Comparison of ENCODE assay signal across 21 mouse cellular contexts in the genomic region with DNA sequence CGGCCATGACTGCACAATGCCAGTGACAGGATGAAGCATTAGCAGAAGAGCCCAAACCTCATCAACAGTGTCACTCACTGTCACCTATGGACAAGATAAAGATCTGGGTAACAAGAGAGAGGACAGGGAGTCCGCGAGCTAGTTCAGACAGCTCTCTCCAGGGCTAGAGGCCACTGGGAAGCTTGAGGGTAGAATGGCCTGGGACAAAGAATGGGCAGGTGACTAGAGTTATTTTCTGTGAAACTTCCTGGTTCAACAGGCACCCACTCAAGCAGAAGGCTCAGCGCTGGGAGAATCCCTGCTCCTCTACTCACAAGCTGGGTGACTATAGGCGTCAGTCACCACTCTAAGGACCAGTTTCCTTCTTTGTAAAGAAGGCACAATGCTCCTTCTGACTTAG. TPM values are rescaled to one million over a fixed set of nuclear protein-coding genes. Genes with fewer than 3 reads are reported as not detected.
DNase-seq lines count a peak whose midpoint lies in the region; ATAC-seq and TF ChIP-seq lines count a peak whose summit lies in the region.
"Had no signal": no experiment of that assay in that cellular context is flagged by ENCODE, and none has a peak within 500 bp of the region (broad histone marks: within the 10 kb centered on the region; RNA-seq: fewer than 3 reads in every experiment).

No protein-coding gene starts in this region.

- 74% methylated on average over 5 of the region's 5 CpGs for WGBS in kidney, embryonic 15.5 days
- 83% methylated on average over 5 of the region's 5 CpGs for WGBS in kidney, adult 2 months
- WGBS in embryonic facial prominence, embryonic 15.5 days, result 85% methylated on average over 5 of the region's 5 CpGs
- WGBS in stomach, postnatal 0 days, result 72% methylated on average over 5 of the region's 5 CpGs

- TF ChIP-seq EP300 in CH12.LX (IDR thresholded peaks at IDR 0.05; ENCODE audit: low read length), result no peak
- no peak for TF ChIP-seq EP300 in stomach, postnatal 0 days (optimal IDR thresholded peaks at IDR 0.05)

- no peak overlapping the region for H3K4me3 ChIP-seq in kidney, embryonic 15.5 days (replicated peaks)
- H3K4me3 ChIP-seq in kidney, adult 2 months (ENCODE audit: insufficient read depth, low read depth, low read length), result no peak overlapping the region
- no peak overlapping the region for H3K4me3 ChIP-seq in CH12.LX (replicated peaks in 1 of 3; ENCODE audit: low read depth in 2 of 3, low read length in 2 of 3, poor library complexity in 1 of 3)
- no peak overlapping the region for H3K4me3 ChIP-seq in embryonic facial prominence, embryonic 15.5 days (replicated peaks)
- no peak overlapping the region for H3K4me3 ChIP-seq in stomach, postnatal 0 days (ENCODE audit: low read depth, low read length)
- H3K4me3 ChIP-seq: embryonic facial prominence, embryonic 13.5 days; erythroblast, embryonic 14.5 days; heart, adult 2 months; heart, embryonic 15.5 days; hindbrain, embryonic 13.5 days had no signal

- H3K27me3 ChIP-seq in kidney, embryonic 15.5 days, result no peaks in the 10 kb centered on the region
- no peaks in the 10 kb centered on the region for H3K27me3 ChIP-seq in kidney, adult 2 months (replicated peaks; ENCODE audit: control insufficient read depth, insufficient read depth, low read length)
- H3K27me3 ChIP-seq in CH12.LX (replicated peaks), result no peaks in the 10 kb centered on the region
- H3K27me3 ChIP-seq in embryonic facial prominence, embryonic 15.5 days, result no peaks in the 10 kb centered on the region
- H3K27me3 ChIP-seq in stomach, postnatal 0 days (ENCODE audit: control insufficient read depth, insufficient read depth, low read length), result no peaks in the 10 kb centered on the region
- H3K27me3 ChIP-seq: embryonic facial prominence, embryonic 13.5 days; heart, embryonic 15.5 days had no signal

- no peaks in the 10 kb centered on the region for H3K79me2 ChIP-seq in CH12.LX (replicated peaks; ENCODE audit: control insufficient read depth, extremely low read depth, insufficient read depth, poor library complexity, severe bottlenecking)

- no peak overlapping the region for H3K4me2 ChIP-seq in kidney, embryonic 15.5 days
- H3K4me2 ChIP-seq in CH12.LX (ENCODE audit: insufficient read depth, low read depth, poor library complexity, severe bottlenecking), result 0 out of 2 replicates have a peak overlapping the region, but pooled peaks have one; percentile 22
- no peak overlapping the region for H3K4me2 ChIP-seq in embryonic facial prominence, embryonic 15.5 days (replicated peaks)
- H3K4me2 ChIP-seq in stomach, postnatal 0 days (replicated peaks; ENCODE audit: low read depth), result no peak overlapping the region
- H3K4me2 ChIP-seq: embryonic facial prominence, embryonic 13.5 days; heart, embryonic 11.5 days; heart, embryonic 15.5 days; hindbrain, embryonic 13.5 days had no signal

- dilution Hi-C loops in CH12.LX (cut with MboI; ENCODE audit: extremely low pct_ligation_motif_present, extremely low pct_unique_long_range_greater_than_20kb, low sequenced_read_pairs), result no loop called here

- H3K4me1 ChIP-seq in kidney, embryonic 15.5 days, result peaks cover 19% of the 10 kb centered on the region
- no peaks in the 10 kb centered on the region for H3K4me1 ChIP-seq in kidney, adult 2 months (ENCODE audit: control insufficient read depth, insufficient read depth, low read length)
- H3K4me1 ChIP-seq in CH12.LX (ENCODE audit: control insufficient read depth in 1 of 2, insufficient read depth in 2 of 2), result peaks cover 5 to 15% of the 10 kb centered on the region in 2 experiments; a peak in 3 of 4 replicates
- peaks cover 11% of the 10 kb centered on the region for H3K4me1 ChIP-seq in embryonic facial prominence, embryonic 15.5 days
- no peaks in the 10 kb centered on the region for H3K4me1 ChIP-seq in stomach, postnatal 0 days (replicated peaks; ENCODE audit: control insufficient read depth, insufficient read depth)
- H3K4me1 ChIP-seq: heart, embryonic 15.5 days had no signal

- H3K36me3 ChIP-seq in kidney, embryonic 15.5 days, result no peaks in the 10 kb centered on the region
- H3K36me3 ChIP-seq in kidney, adult 2 months (ENCODE audit: control insufficient read depth, insufficient read depth, low read length), result no peaks in the 10 kb centered on the region
- no peaks in the 10 kb centered on the region for H3K36me3 ChIP-seq in CH12.LX (replicated peaks in 1 of 2; ENCODE audit: control insufficient read depth in 1 of 2, insufficient read depth in 1 of 2, low read length in 1 of 2)
- H3K36me3 ChIP-seq in embryonic facial prominence, embryonic 15.5 days, result no peaks in the 10 kb centered on the region
- H3K36me3 ChIP-seq in stomach, postnatal 0 days (ENCODE audit: control insufficient read depth, insufficient read depth, low read length), result no peaks in the 10 kb centered on the region
- H3K36me3 ChIP-seq: G1E; heart, embryonic 15.5 days; hindbrain, embryonic 13.5 days had no signal

- TF ChIP-seq CTCF in kidney, adult 2 months (conservative IDR thresholded peaks at IDR 0.05; ENCODE audit: insufficient read depth, insufficient read length, low read depth, low read length), result no peak
- TF ChIP-seq CTCF in CH12.LX (conservative IDR thresholded peaks at IDR 0.05 in 1 of 2, IDR thresholded peaks at IDR 0.05 in 1 of 2; ENCODE audit: low read depth in 2 of 2, low read length in 2 of 2), result no peak
- TF ChIP-seq CTCF in stomach, postnatal 0 days (IDR thresholded peaks at IDR 0.05; ENCODE audit: low read depth), result no peak

- 0 out of 2 replicates have a peak, but pooled peaks have one; percentile 22 for ATAC-seq in kidney, embryonic 15.5 days (replicated peaks; ENCODE audit: low FRiP score)
- ATAC-seq in embryonic facial prominence, embryonic 15.5 days (ENCODE audit: insufficient number of reproducible peaks, low FRiP score, low TSS enrichment, low read depth), result no peak
- peak; percentile 38; the same call in 1 of the 2 replicates for ATAC-seq in stomach, postnatal 0 days (ENCODE audit: low FRiP score, low TSS enrichment)
- ATAC-seq: forebrain, embryonic 16.5 days had no signal

- no peak for DNase-seq in kidney, adult 2 months
- no peak for DNase-seq in CH12.LX (ENCODE audit: extremely low read depth)
- no peak for DNase-seq in stomach, postnatal 0 days (ENCODE audit: low spot score)
- no peak for DNase-seq in urinary bladder, postnatal 4 days (ENCODE audit: low spot score in 2 of 2)
- DNase-seq: adrenal gland, postnatal 10 days; cerebellum, adult 11-12 months; cerebellum, adult 9-10 months; cerebellum, postnatal 25 days; gastrocnemius, postnatal 14 days; heart, adult 2 months; heart, postnatal 14 days had no signal

- H3K27ac ChIP-seq in kidney, embryonic 15.5 days, result peak overlapping the region; percentile 25; the same call in 1 of the 2 replicates
- no peak overlapping the region for H3K27ac ChIP-seq in kidney, adult 2 months (ENCODE audit: insufficient read depth, low read depth, low read length)
- H3K27ac ChIP-seq in CH12.LX (ENCODE audit: insufficient read depth, low read depth), result no peak overlapping the region
- H3K27ac ChIP-seq in embryonic facial prominence, embryonic 15.5 days (replicated peaks), result peak overlapping the region; percentile 23; the same call in 1 of the 2 replicates
- H3K27ac ChIP-seq in stomach, postnatal 0 days (replicated peaks), result no peak overlapping the region
- H3K27ac ChIP-seq: embryonic facial prominence, embryonic 13.5 days; heart, adult 2 months; heart, embryonic 15.5 days; hindbrain, embryonic 13.5 days had no signal

- no peak for TF ChIP-seq POLR2A in kidney, adult 2 months (IDR thresholded peaks at IDR 0.05; ENCODE audit: low read depth, low read length)
- no peak for TF ChIP-seq POLR2A in CH12.LX (IDR thresholded peaks at IDR 0.05; ENCODE audit: low read depth, low read length)

- no peak for TF ChIP-seq RAD21 in CH12.LX (IDR thresholded peaks at IDR 0.05; ENCODE audit: low read depth, low read length)

- in situ Hi-C loops in CH12.LX (cut with MboI; ENCODE audit: low pct_ligation_motif_present, low pct_unique_long_range_greater_than_20kb, low sequenced_read_pairs), result no loop called here

- no peaks in the 10 kb centered on the region for H3K9me3 ChIP-seq in kidney, embryonic 15.5 days (replicated peaks)
- H3K9me3 ChIP-seq in CH12.LX (replicated peaks; ENCODE audit: low read length), result no peaks in the 10 kb centered on the region
- no peaks in the 10 kb centered on the region for H3K9me3 ChIP-seq in embryonic facial prominence, embryonic 15.5 days (replicated peaks)
- no peaks in the 10 kb centered on the region for H3K9me3 ChIP-seq in stomach, postnatal 0 days (ENCODE audit: control insufficient read depth, low read length)
- H3K9me3 ChIP-seq: embryonic facial prominence, embryonic 13.5 days; G1E; heart, embryonic 15.5 days; hindbrain, embryonic 13.5 days had no signal

- no peak overlapping the region for H3K9ac ChIP-seq in kidney, embryonic 15.5 days
- H3K9ac ChIP-seq in CH12.LX (ENCODE audit: insufficient read depth, low read depth), result no peak overlapping the region; the same call in 1 of the 2 replicates
- no peak overlapping the region for H3K9ac ChIP-seq in embryonic facial prominence, embryonic 15.5 days
- no peak overlapping the region for H3K9ac ChIP-seq in stomach, postnatal 0 days (ENCODE audit: low read length)
- H3K9ac ChIP-seq: embryonic facial prominence, embryonic 13.5 days; heart, embryonic 15.5 days; hindbrain, embryonic 13.5 days had no signal

TF ChIP-seq in CH12.LX, 34 proteins besides CTCF, POLR2A, EP300 and RAD21:
- TF ChIP-seq SIN3A (IDR thresholded peaks at IDR 0.05; ENCODE audit: low read length) (no peak), USF2 (conservative IDR thresholded peaks at IDR 0.05; ENCODE audit: low read depth, low read length) (no peak), ELF1 (IDR thresholded peaks at IDR 0.05; ENCODE audit: low read depth, low read length) (no peak)

RNA-seq across cellular contexts. Expression of a gene that starts 46.2 kb away (rescaled TPM):
- 14.6 and 16.4 TPM in 2 replicates for polyA plus RNA-seq in kidney, embryonic 15.5 days (2015; fragmentation: Nextera tagmentation; extraction: Ambion mirVana)
- 2.6 and 2.7 TPM in 2 replicates for polyA plus RNA-seq in kidney, adult 2 months (2012; rRNA removed)
- total RNA-seq in CH12.LX (2012; rRNA removed), result 1.8 and 4.4 TPM in 2 replicates
- 5.5 and 6.5 TPM in 2 replicates for total RNA-seq in CH12.LX (2014; rRNA removed)
- polyA plus RNA-seq in CH12.LX (2012; ENCODE audit: insufficient read length, low read depth), result 4.6 and 5.1 TPM in 2 replicates
- polyA plus RNA-seq in embryonic facial prominence, embryonic 15.5 days (2015; fragmentation: Nextera tagmentation; extraction: Ambion mirVana), result 99.6 and 104 TPM in 2 replicates
- 27.8 and 28.2 TPM in 2 replicates for polyA plus RNA-seq in stomach, postnatal 0 days (2015; fragmentation: Nextera tagmentation; extraction: Ambion mirVana)
- total RNA-seq: hematopoietic stem cell, adult 5-6 weeks had no signal
- polyA plus RNA-seq: erythroblast, embryonic 14.5 days; G1E had no signal

Comparison
In these comparisons a context has a peak if more than half of its experiments do, and no peak if none do; other contexts are left out.
1. H3K27ac ChIP-seq: peak in kidney, embryonic 15.5 days (single experiment) and embryonic facial prominence, embryonic 15.5 days (single experiment); none in kidney, adult 2 months (single experiment), CH12.LX (single experiment) and stomach, postnatal 0 days (single experiment).